Mouse (Mus musculus) liver, adult 2 months (tissue): Measurements from ENCODE around the gene Ddx39.

Source experiments
- CTCF ChIP-seq: fragments of 200-500 bp; IDR thresholded peaks from 2 replicates; pipeline ENCODE4 v1.5.1; 2011; ENCODE audit warnings: low read depth, low read length, control low read depth
- POLR2A ChIP-seq: fragments of 200-500 bp; IDR thresholded peaks from 2 replicates; pipeline ENCODE4 v1.6.1; 2011; ENCODE audit warnings: low read length, control low read depth; ENCODE audit not compliant: insufficient read depth; ENCODE audit errors: extremely low read depth

DNA sequence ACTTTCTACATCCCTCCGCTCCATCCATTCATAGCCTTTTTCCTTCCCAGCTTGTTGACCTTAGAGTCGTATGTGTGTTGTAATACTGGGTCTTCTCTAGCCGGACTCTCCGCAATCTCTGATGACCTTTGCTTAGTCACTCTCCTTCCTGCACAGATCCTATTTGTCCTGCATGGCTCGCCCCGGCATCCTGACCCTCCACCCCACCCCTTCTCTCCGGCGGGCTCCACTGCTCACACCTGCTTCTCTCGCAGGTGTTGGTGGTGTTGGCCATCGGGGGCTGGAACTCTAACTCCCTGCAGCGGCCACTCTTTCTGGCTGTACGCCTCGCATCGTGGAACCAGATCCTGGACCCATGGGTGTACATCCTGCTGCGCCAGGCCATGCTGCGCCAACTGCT is 46.0 kb upstream of the Ddx39 start:
- no peak for TF ChIP-seq POLR2A
- TF ChIP-seq CTCF: no peak
